In genomic region chr15:36892576-36893205, GRCm38 (mm10) we compare ENCODE assay signal across 8 mouse cellular contexts.
DNase-seq lines count a peak whose midpoint lies in the region; ATAC-seq and TF ChIP-seq lines count a peak whose summit lies in the region.

No protein-coding gene starts in this region.

- peaks cover 19% of the 10 kb centered on the region for H3K4me1 ChIP-seq in embryonic facial prominence, embryonic 10.5 days
- peaks cover 23% of the 10 kb centered on the region; the same call in 1 of the 2 replicates for H3K4me1 ChIP-seq in intestine, embryonic 14.5 days (replicated peaks; ENCODE audit: control insufficient read depth, insufficient read depth, low read length)
- peaks cover 16% of the 10 kb centered on the region for H3K4me1 ChIP-seq in neural tube, embryonic 15.5 days

- H3K4me2 ChIP-seq in intestine, embryonic 14.5 days (ENCODE audit: low read length), result peak overlapping the region; percentile 25
- peak overlapping the region; percentile 44 for H3K4me2 ChIP-seq in neural tube, embryonic 15.5 days

- no peak for TF ChIP-seq CTCF in left cerebral cortex, adult 2 months (IDR thresholded peaks at IDR 0.05)

- peaks cover 42% of the 10 kb centered on the region for H3K27me3 ChIP-seq in embryonic facial prominence, embryonic 10.5 days (replicated peaks; ENCODE audit: low read depth, poor library complexity, severe bottlenecking)
- no peaks in the 10 kb centered on the region for H3K27me3 ChIP-seq in intestine, embryonic 14.5 days (replicated peaks; ENCODE audit: control insufficient read depth, insufficient read depth, low read length)
- H3K27me3 ChIP-seq in neural tube, embryonic 15.5 days (replicated peaks), result no peaks in the 10 kb centered on the region

- intact Hi-C loops in left cerebral cortex, adult 2 months (cut with DNase I), result no loop called here
- intact Hi-C loops in left cerebral cortex, postnatal 14 days (cut with DNase I), result no loop called here

- WGBS in embryonic facial prominence, embryonic 10.5 days, result 6% methylated on average over 15 of the region's 15 CpGs
- 10% methylated on average over 15 of the region's 15 CpGs for WGBS in intestine, embryonic 14.5 days
- WGBS in neural tube, embryonic 15.5 days, result 13% methylated on average over 15 of the region's 15 CpGs

- DNase-seq in left cerebral cortex, adult 2 months (ENCODE audit: extremely low spot score in 1 of 2, low spot score in 2 of 2), result no peak
- DNase-seq in left cerebral cortex, postnatal 14 days (ENCODE audit: low spot score in 2 of 2), result no peak
- DNase-seq in embryonic facial prominence, embryonic 10.5 days (ENCODE audit: low spot score), result no peak
- DNase-seq in intestine, embryonic 14.5 days (ENCODE audit: low spot score), result no peak
- no peak for DNase-seq in gastrocnemius, postnatal 25 days
- DNase-seq in left cerebral cortex, adult 9 months (ENCODE audit: low spot score in 2 of 2), result no peak
- DNase-seq in urinary bladder, postnatal 36 days (ENCODE audit: low spot score in 2 of 2), result no peak

- H3K9ac ChIP-seq in intestine, embryonic 14.5 days (ENCODE audit: low read length), result no peak overlapping the region
- H3K9ac ChIP-seq in neural tube, embryonic 15.5 days (replicated peaks), result peak overlapping the region; percentile 28; the same call in 1 of the 2 replicates

- no peaks in the 10 kb centered on the region for H3K36me3 ChIP-seq in embryonic facial prominence, embryonic 10.5 days (replicated peaks)
- H3K36me3 ChIP-seq in intestine, embryonic 14.5 days (ENCODE audit: control insufficient read depth, insufficient read depth, low read length), result no peaks in the 10 kb centered on the region
- H3K36me3 ChIP-seq in neural tube, embryonic 15.5 days, result no peaks in the 10 kb centered on the region

- no peaks in the 10 kb centered on the region for H3K9me3 ChIP-seq in embryonic facial prominence, embryonic 10.5 days
- H3K9me3 ChIP-seq in intestine, embryonic 14.5 days (ENCODE audit: control insufficient read depth, low read length), result no peaks in the 10 kb centered on the region
- H3K9me3 ChIP-seq in neural tube, embryonic 15.5 days (replicated peaks), result no peaks in the 10 kb centered on the region

- H3K4me3 ChIP-seq in left cerebral cortex, adult 2 months, result no peak overlapping the region
- H3K4me3 ChIP-seq in embryonic facial prominence, embryonic 10.5 days, result peak overlapping the region; percentile 17
- no peak overlapping the region for H3K4me3 ChIP-seq in intestine, embryonic 14.5 days (ENCODE audit: low read depth, low read length)
- H3K4me3 ChIP-seq in neural tube, embryonic 15.5 days (replicated peaks), result peak overlapping the region; percentile 9; the same call in 1 of the 2 replicates

- ATAC-seq in intestine, embryonic 14.5 days (replicated peaks; ENCODE audit: low FRiP score, low TSS enrichment, low read depth), result no peak; the same call in 1 of the 2 replicates
- ATAC-seq in neural tube, embryonic 15.5 days (ENCODE audit: low FRiP score), result peak; percentile 33; the same call in 1 of the 2 replicates

- H3K27ac ChIP-seq in left cerebral cortex, adult 2 months, result peak overlapping the region; percentile 32; the same call in 1 of the 2 replicates
- H3K27ac ChIP-seq in embryonic facial prominence, embryonic 10.5 days (replicated peaks), result no peak overlapping the region
- no peak overlapping the region for H3K27ac ChIP-seq in intestine, embryonic 14.5 days (ENCODE audit: low read depth)
- peak overlapping the region; percentile 54 for H3K27ac ChIP-seq in neural tube, embryonic 15.5 days (replicated peaks)

Comparison
In these comparisons a context has a peak if more than half of its experiments do, and no peak if none do; other contexts are left out.
1. H3K27ac ChIP-seq: peak in left cerebral cortex, adult 2 months (single experiment) and neural tube, embryonic 15.5 days (single experiment); none in embryonic facial prominence, embryonic 10.5 days (single experiment) and intestine, embryonic 14.5 days (single experiment).
2. H3K4me3 ChIP-seq: peak in embryonic facial prominence, embryonic 10.5 days (single experiment) and neural tube, embryonic 15.5 days (single experiment); none in left cerebral cortex, adult 2 months (single experiment) and intestine, embryonic 14.5 days (single experiment).